Mouse (Mus musculus): ENCODE results near the gene Rab3d. TPM values are rescaled to one million over a fixed set of nuclear protein-coding genes. Genes with fewer than 3 reads are reported as not detected.

The Rab3d gene
- total RNA-seq, 2 experiments from 2014 or later: 40.6 to 43.4 TPM

GRCm38 (mm10) chr9:21943046-21943445, 25.1 kb upstream of the Rab3d start:
- DNase-seq (ENCODE audit: low spot score in 2 of 2): no peak

GRCm38 (mm10) chr9:21938234-21938855, 20.4 kb upstream of the Rab3d start:
- DNase-seq (ENCODE audit: low spot score in 2 of 2): no peak

GRCm38 (mm10) chr9:21937711-21938175, 19.8 kb upstream of the Rab3d start:
- DNase-seq (ENCODE audit: low spot score in 2 of 2): no peak

- DNase-seq (ENCODE audit: low spot score in 2 of 2): peak; percentile 91
These were observed 18.9 kb upstream of the Rab3d start, which contains the start of gene Plppr2 for GRCm38 (mm10) chr9:21936692-21937570. Plppr2 (plus strand) TSS chr9:21937033.

- no peak for DNase-seq (ENCODE audit: low spot score in 2 of 2)
These were observed 17.6 kb upstream of the Rab3d start for GRCm38 (mm10) chr9:21935466-21936131.

GRCm38 (mm10) chr9:21934021-21934420, 16.0 kb upstream of the Rab3d start:
- DNase-seq (ENCODE audit: low spot score in 2 of 2): no peak

- no peak for DNase-seq (ENCODE audit: low spot score in 2 of 2)
These were observed 14.6 kb upstream of the Rab3d start for GRCm38 (mm10) chr9:21932445-21933137.

GRCm38 (mm10) chr9:21932006-21932405, 14.0 kb upstream of the Rab3d start:
- DNase-seq (ENCODE audit: low spot score in 2 of 2): no peak

- DNase-seq (ENCODE audit: low spot score in 2 of 2): no peak
These were observed 11.2 kb upstream of the Rab3d start for GRCm38 (mm10) chr9:21929208-21929607.

- DNase-seq (ENCODE audit: low spot score in 2 of 2): peak; percentile 79 to 84
These were observed 9.3 kb upstream of the Rab3d start, which contains the start of the genes Ccdc159 and Tmem205 for GRCm38 (mm10) chr9:21927208-21927753. Ccdc159 (plus strand) TSS chr9:21927471. Tmem205 (minus strand) TSS chr9:21927556.

GRCm38 (mm10) chr9:21926784-21927183, 8.8 kb upstream of the Rab3d start:
- no peak for DNase-seq (ENCODE audit: low spot score in 2 of 2)

- peak in 1 of 2 experiments; percentile 60 for DNase-seq (ENCODE audit: low spot score in 2 of 2)
These were observed 8.2 kb upstream of the Rab3d start for GRCm38 (mm10) chr9:21926155-21926554.

GRCm38 (mm10) chr9:21925506-21925905, 7.5 kb upstream of the Rab3d start:
- DNase-seq (ENCODE audit: low spot score in 2 of 2): no peak

GRCm38 (mm10) chr9:21925034-21925433, 7.0 kb upstream of the Rab3d start:
- DNase-seq (ENCODE audit: low spot score in 2 of 2): no peak

GRCm38 (mm10) chr9:21924099-21924493, 6.1 kb upstream of the Rab3d start:
- peak; percentile 86 to 93 for DNase-seq (ENCODE audit: low spot score in 2 of 2)

GRCm38 (mm10) chr9:21923490-21924098, 5.6 kb upstream of the Rab3d start:
- DNase-seq (ENCODE audit: low spot score in 2 of 2): no peak

GRCm38 (mm10) chr9:21923036-21923435, 5.0 kb upstream of the Rab3d start:
- no peak for DNase-seq (ENCODE audit: low spot score in 2 of 2)

- no peak for DNase-seq (ENCODE audit: low spot score in 2 of 2)
These were observed 846 bp upstream of the Rab3d start for GRCm38 (mm10) chr9:21918692-21919384.

GRCm38 (mm10) chr9:21917493-21918034, 428 bp downstream of the Rab3d start:
- peak; percentile 51 for DNase-seq (ENCODE audit: low spot score in 2 of 2)
